Mouse (Mus musculus) T-cell, adult 2 months (primary cell): ENCODE measurements around the gene Eif2b3.

ENCODE experiments used
- DNase-seq: peaks from one replicate; pipeline ENCODE4 v3.0.0; 2022; ENCODE audit warnings: low spot score

Gene Eif2b3

DNA sequence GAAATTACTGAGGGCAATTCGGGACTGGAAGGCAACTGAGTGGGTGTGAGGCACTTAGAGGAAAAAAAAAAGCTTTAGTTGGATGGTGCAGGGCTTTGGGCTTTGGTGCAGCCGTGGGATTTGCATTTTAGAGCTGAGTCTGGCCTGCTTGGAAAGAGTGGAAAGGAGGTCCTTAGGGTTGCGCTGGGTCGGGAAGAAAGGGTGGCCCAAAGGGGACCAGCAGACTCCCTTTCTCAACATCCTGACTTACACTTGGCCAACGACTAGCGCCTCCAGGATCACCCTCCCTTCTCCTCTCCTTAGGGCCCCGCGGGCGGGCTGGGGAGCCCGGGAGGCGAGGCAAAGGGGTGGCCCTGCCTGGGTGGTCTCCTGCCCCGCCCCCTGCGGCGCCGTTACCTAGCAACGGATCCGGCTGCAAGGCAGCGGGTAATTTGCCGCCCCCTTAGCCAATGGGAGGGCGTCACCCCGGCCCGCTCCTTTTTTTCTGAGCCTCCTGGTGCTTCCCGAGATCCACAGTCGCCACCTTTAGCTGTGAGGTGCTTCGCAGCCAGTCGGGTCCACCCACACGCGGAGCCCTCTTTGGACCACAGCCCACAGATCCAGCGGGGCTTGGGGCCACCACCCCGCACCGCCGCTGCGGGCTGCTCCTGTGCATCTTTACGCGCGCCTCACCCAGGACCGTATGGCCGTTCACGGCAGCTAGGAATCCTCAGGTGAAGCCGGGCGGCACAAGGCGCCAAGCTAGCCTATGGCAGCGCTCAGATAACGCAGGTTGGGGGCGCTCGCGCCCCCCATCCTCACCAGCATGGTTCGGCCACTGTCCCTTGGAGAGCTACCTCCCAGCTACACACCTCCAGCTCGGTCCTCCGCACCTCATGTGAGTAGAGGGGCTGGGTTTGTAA, 76.6 kb downstream of the Eif2b3 start, which contains the start of gene Ptch2:
Gene Ptch2 (plus strand): TSS at position 525 of the 902 bp plus-strand sequence.
- peak; percentile 7 for DNase-seq

- DNase-seq = no peak
Measured at GRCm38 (mm10) chr4:117096666-117097065, 77.5 kb downstream of the Eif2b3 start.

DNA sequence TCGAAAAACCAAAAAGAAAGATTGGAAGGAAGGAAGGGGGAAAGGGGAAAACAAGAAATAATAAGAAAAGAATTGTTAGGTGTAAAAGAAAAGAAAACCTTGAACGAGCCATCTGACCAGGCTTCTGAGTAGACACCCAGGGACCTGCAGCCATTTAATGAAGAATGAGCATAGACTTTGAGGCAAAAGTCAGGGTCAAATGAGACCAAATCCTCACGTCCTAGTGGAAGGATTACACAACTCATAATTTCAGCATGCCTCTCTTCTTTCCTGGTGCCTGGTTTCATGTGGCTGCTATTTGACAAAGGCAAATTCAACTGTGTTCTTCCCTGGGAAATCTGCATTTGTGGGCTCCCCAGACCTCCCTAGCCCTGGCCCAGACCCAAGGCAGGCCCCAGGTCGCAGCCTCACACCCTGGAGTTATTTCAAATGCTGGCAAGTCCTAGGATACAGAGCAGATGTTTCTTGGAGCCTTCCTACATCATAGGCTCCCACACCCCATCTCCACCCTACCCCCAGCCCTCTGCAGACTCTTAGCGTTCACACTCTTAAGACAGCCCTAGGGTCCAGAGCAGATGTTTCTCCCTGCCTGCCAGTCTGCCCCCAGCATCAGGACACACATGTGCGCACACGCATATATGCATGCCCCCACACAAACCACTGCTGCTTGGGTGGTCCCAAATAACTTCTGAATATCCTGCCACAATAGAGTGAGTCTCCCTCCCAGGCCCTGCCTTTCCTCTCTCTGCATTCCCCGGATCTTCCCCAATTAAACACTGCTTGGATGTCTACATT, 79.0 kb downstream of the Eif2b3 start:
- no peak for DNase-seq

- DNase-seq = no peak
Measured at GRCm38 (mm10) chr4:117098764-117099036, 79.5 kb downstream of the Eif2b3 start.

- no peak for DNase-seq
Measured at GRCm38 (mm10) chr4:117100036-117100435, 80.8 kb downstream of the Eif2b3 start.

DNA sequence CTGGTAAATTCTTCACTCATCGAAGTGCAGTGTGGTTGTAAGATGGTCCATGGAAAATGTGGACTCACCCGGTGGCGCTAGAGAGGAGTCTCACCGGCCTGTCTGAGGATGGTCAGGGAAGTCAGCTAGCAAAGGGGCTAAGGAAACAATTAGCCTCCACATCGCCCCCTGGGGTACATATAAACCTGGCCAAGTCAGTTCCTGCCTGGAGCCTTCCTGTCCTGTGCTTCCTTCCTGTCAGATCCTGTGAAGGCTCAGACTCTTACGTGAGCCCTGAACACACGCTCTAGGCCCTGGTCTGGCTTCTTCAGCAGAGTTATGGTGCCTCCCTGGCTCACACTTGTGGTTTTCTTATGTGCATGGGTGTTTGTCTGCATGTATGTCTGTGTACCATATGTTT, 82.0 kb downstream of the Eif2b3 start:
- peak; percentile 20 for DNase-seq

DNA sequence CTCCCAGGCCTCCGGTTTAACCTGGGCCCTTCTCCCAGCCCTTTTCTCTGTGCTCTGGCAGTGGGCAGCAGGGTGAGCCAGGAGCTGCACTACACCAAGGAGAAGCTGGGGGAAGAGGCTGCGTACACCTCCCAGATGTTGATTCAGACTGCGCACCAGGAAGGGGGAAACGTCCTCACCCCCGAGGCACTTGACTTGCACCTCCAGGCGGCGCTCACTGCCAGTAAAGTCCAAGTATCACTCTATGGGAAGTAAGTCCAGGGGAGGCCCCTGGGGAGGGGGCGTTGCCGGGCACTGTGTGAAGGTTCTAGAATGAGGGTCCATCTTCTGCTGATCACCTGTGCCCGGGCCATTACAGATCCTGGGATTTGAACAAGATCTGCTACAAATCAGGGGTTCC, 85.5 kb downstream of the Eif2b3 start:
- no peak for DNase-seq

- DNase-seq = no peak
Measured at GRCm38 (mm10) chr4:117105127-117105526, 85.9 kb downstream of the Eif2b3 start.

GRCm38 (mm10) chr4:117107813-117108523, 88.8 kb downstream of the Eif2b3 start:
- no peak for DNase-seq

DNA sequence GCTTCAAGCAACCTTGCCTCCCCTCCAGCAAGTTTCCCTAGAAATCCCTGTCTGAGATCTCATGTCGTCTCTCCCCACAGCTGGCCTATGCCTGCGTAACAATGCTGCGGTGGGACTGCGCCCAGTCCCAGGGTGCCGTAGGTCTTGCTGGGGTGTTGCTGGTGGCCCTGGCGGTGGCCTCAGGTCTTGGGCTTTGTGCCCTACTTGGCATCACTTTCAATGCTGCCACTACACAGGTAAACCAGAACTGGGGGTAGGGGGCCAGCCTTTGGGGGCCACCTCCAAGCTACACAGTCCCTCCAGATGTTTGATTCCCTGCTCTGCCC, 89.3 kb downstream of the Eif2b3 start:
- DNase-seq = no peak

DNA sequence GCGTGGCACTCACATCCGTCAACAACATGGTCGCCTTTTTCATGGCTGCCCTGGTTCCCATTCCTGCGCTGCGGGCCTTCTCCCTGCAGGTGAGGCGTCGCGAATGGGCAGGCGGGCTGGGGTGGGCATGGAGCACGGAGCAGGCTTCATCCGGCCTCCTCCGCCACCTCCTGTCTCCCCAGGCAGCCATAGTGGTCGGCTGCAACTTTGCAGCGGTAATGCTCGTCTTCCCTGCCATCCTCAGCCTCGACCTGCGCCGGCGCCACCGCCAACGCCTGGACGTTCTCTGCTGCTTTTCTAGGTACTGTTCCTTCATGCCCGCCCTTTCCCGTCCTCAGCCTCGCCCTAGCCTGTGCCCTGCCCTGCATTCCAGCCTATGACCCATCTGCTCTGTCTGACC, 90.1 kb downstream of the Eif2b3 start:
- DNase-seq = no peak

- no peak for DNase-seq
Measured at GRCm38 (mm10) chr4:117110249-117110648, 91.0 kb downstream of the Eif2b3 start.

DNA sequence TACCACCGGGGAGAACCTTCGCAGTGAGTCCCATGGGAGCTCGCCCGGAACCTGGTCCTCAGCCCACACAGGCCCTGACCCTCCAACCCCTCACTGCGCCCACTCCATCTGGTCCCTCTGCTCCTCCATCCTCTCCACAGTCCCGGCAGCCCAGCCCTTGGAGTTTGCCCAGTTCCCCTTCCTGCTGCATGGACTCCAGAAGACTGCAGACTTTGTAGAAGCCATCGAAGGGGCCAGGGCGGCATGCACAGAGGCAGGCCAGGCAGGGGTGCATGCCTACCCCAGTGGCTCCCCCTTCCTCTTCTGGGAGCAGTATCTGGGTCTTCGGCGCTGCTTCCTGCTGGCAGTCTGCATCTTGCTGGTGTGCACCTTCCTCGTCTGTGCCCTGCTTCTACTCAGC, 91.8 kb downstream of the Eif2b3 start:
- no peak for DNase-seq

GRCm38 (mm10) chr4:117113237-117113636, 94.0 kb downstream of the Eif2b3 start:
- no peak for DNase-seq

GRCm38 (mm10) chr4:117115592-117115991, 96.4 kb downstream of the Eif2b3 start:
- no peak for DNase-seq

GRCm38 (mm10) chr4:117117931-117118330, 98.7 kb downstream of the Eif2b3 start:
- DNase-seq = no peak

DNA sequence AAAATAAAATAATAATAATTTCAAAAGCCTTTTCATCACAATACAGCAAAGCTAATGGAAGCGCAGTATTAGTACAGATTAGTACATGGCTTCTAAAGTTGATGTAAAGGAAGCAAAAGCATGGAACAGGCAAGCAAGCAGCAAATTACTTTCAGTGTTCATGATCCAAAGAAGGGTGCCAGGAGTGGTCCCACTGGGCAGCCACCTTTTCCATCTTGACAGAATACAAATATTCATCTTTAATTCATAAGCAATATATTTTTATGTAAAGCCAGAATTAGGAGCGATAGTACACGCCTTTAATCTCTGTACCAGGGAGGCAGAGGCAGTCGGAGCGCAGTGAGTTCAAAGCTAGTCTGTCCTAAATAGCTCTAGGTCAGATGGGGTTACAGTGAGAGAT, 100.4 kb downstream of the Eif2b3 start:
- DNase-seq = no peak

- DNase-seq = no peak
Measured at GRCm38 (mm10) chr4:117120052-117120444, 100.8 kb downstream of the Eif2b3 start.

DNA sequence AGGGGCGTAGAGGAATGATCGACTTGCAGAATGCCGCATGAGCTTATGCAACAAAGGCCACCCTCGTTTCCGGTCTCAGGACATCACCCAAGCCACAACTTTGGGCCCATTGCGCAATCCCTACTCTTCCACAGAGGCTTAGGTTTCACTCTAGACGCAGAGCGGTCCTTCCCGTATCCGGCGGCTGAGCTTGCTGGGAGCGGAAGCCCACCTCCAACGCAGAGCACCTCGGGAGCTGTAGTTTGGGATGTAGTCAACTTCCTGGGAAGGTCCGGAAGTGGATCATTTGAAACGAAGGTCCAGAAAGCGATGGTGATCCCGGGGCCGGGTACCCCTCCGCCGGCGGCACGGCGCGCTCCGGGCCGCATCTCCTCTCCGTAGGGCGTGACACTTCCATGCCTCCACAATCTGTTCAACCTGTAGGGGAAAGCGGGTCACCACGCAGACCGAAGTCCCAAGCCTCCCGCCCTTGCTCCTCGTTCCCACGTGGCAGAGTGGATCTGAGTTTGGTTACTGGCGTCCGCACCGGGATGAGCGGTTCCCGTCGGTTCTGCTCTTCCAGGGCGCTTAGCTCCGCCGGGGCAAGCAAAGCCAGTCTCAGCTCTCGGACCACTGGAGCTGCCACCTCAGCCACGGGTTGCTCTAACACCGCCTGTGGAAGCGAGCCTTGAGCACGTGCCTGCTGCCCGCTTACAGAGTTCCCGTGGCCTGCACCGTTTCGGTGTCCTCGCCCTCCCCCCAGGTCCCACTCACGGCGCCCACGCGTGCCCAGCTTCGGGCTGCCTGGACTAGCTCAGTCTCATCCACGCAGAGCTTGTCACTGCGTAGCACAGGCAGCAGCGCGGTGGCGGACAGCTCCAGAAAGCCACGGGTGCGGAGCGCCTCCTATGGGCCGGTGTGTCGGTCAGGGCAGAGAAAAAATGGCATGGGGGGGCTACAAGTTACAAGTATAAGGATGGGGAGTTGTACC, 101.5 kb downstream of the Eif2b3 start:
- DNase-seq = peak; percentile 88

- DNase-seq = no peak
Measured at GRCm38 (mm10) chr4:117122209-117122608, 103.0 kb downstream of the Eif2b3 start.

DNA sequence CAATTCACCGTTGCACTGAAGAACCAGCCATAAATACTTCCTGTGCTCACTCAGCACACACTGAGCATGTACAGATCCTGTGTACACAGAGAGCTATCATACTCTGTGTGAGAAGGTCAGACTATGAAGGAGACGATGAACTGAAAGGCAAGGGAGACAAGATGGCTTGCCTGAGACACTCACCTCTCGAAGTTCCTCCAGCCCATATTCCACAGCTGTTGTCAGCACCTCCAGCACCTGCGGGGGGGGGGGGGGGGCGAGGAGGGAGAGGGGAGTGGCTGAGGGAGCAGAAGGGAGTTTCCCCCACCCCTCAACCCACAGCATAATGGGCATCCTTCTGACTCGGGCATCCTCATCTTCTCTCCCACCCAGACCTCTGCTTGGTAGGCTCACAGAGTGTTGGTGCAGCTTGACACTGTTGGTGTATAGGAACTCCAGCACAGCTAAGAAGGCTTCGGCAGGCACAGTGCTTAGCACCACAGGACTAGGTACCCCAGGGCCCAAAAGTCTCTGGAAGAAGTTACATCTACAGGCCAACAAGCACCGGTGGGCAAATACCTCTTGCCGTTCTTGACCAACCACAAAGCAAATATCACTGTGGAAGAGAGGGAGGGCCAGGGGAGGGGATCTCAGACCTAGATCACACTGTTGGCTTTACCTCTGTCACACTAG, 104.5 kb downstream of the Eif2b3 start:
- DNase-seq = no peak
